Mouse (Mus musculus) hindbrain, embryonic 10.5 days (tissue): Measurements from ENCODE around the gene Bcas2. TPM values are rescaled to one million over a fixed set of nuclear protein-coding genes. Genes with fewer than 3 reads are reported as not detected.
"Not testable (repeated sequence)": the region's sequence is repeated elsewhere in the genome, so short reads cannot be mapped to it uniquely, and the experiment has no call there.

ENCODE experiments used
- DNase-seq: peaks from one replicate; pipeline ENCODE4 v3.0.0-alpha.2; 2017; ENCODE audit warnings: low spot score
- H3K27ac ChIP-seq: fragments of 300-500 bp; sonication (generic); 2 replicates; pipeline ENCODE4 v1.5.1; 2016; ENCODE audit warnings: mild to moderate bottlenecking, moderate library complexity
- H3K27me3 ChIP-seq: fragments of 300-500 bp; sonication (generic); 2 replicates; pipeline ENCODE4 v1.6.1; 2016; ENCODE audit warnings: mild to moderate bottlenecking; ENCODE audit not compliant: poor library complexity, insufficient read depth, severe bottlenecking
- H3K36me3 ChIP-seq: fragments of 300-500 bp; sonication (generic); 2 replicates; pipeline ENCODE4 v1.6.1; 2016; ENCODE audit warnings: mild to moderate bottlenecking, moderate library complexity
- H3K4me1 ChIP-seq: fragments of 300-500 bp; sonication (generic); replicated peaks from 2 replicates; pipeline ENCODE4 v1.6.1; 2016; ENCODE audit warnings: mild to moderate bottlenecking
- H3K4me3 ChIP-seq: fragments of 300-500 bp; sonication (generic); 2 replicates; pipeline ENCODE4 v1.5.1; 2016; ENCODE audit warnings: mild to moderate bottlenecking, moderate library complexity
- H3K9me3 ChIP-seq: fragments of 300-500 bp; sonication (generic); 2 replicates; pipeline ENCODE4 v1.6.1; 2016; ENCODE audit warnings: mild to moderate bottlenecking, moderate library complexity
- WGBS: fragments of 180-500 bp; shearing (Covaris S2); methylation state at CpG from one replicate; pipeline ENCODE4 v1.1.7; 2016; 5-methylcytosine and 5-hydroxymethylcytosine counted together
- polyA plus RNA-seq: library from polyadenylated mRNA; unstranded; fragments of >200 nt; fragmentation: Nextera tagmentation; extraction: Ambion mirVana; gene quantifications from 2 replicates; pipeline ENCODE4 v1.2.1, GENCODE M21; 2016

The Bcas2 gene
- polyA plus RNA-seq, 1 experiment from 2014 or later: 215 TPM

DNA sequence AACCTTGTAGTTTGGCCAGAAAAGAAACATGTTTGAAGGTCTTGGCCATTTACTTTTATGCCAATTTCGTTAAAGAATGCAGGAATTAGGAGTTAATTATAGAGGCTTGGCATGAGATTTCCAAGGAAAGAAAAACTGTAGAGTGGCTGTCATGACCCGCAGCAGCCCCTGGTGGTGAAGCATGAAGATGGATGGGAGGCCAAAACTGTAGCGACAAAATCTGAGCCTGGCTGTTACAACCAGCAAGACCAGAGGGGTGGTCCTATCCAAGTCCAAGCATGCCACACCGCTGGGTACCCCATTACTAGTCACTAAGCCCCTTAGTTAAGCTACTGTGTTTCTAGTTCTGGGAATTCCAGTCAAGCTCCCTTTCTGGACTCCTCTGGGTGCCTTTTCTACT, 9.7 kb downstream of the Bcas2 start:
- H3K9me3 ChIP-seq: no peaks in the 10 kb centered on the region
- peaks cover 39% of the 10 kb centered on the region for H3K36me3 ChIP-seq
- no peaks in the 10 kb centered on the region for H3K27me3 ChIP-seq
- DNase-seq: no peak
- 61% methylated on average over 4 of the region's 4 CpGs for WGBS
- no peak overlapping the region for H3K27ac ChIP-seq
- H3K4me1 ChIP-seq: no peaks in the 10 kb centered on the region
- no peak overlapping the region for H3K4me3 ChIP-seq

DNA sequence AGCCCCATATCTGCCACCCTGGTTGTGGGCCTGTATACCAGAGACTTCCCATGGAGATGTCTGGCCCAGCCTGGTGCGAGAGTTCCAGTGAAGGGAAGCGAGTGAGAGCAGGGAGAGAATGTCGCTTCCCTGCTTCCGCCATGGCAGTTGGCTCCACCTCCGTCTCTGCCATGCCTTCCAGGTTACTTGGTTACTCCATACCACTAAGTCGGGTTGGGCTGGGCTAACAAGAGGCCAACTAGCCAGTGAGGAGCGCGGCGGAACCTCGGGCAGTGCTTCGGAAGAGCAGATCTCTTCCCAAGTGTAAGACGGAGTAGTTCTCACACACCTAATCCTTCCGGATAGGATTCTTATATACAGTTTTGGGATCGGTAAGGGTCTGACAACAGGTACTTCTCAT, 11.4 kb downstream of the Bcas2 start:
- DNase-seq: no peak
- Histone ChIP-seq H3K36me3 (peaks cover 22% of the 10 kb centered on the region), H3K4me1 (no peaks in the 10 kb centered on the region), H3K4me3 (no peak overlapping the region), H3K27ac (no peak overlapping the region), H3K27me3 (no peaks in the 10 kb centered on the region), H3K9me3 (no peaks in the 10 kb centered on the region)
- WGBS: 83% methylated on average over 14 of the region's 14 CpGs

DNA sequence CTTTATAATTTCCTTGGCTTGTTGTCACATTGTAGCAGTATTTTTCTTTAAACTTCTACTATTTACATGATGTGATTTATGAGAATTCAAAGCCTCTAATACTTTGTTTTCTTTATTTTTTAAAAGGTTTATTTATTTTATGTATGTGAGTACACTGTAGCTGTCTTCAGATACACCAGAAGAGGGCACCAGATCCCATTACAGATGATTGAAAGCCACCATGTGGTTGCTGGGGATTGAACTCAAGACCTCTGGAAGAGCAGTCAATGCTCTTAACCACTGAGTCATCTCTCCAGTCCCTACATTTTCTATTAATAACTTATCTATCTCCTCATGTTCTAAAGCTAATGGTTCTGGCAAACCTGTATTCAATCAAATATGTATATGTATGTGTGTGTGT, 13.0 kb downstream of the Bcas2 start:
- not testable (repeated sequence) for H3K27ac ChIP-seq, H3K4me1 ChIP-seq, DNase-seq, H3K9me3 ChIP-seq, H3K4me3 ChIP-seq, H3K36me3 ChIP-seq, H3K27me3 ChIP-seq

DNA sequence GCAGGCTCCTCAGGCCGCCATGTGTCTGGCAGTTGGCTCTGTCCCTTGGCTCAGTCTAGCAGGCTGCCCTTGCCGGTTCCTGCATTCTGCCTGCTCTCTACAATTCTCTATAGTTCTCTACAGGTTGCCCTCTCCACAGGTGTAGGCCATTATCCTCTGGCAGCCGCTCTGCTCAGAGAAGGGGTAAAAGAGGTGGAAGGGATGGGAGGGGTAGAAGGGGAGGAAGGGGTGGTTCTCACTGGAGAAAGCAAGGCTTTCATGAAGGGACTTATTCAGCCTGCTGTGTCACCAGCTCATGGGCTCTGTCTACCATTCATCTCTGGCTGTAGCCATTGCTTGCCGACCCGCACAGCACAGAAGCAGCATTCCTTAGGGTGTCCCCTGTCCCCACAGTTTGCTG, 17.0 kb downstream of the Bcas2 start:
- H3K36me3 ChIP-seq: no peaks in the 10 kb centered on the region
- no peak overlapping the region for H3K4me3 ChIP-seq
- 49% methylated on average over 5 of the region's 5 CpGs for WGBS
- H3K9me3 ChIP-seq: peaks cover 4% of the 10 kb centered on the region; the same call in 1 of the 2 replicates
- no peak for DNase-seq
- H3K27me3 ChIP-seq: no peaks in the 10 kb centered on the region
- H3K4me1 ChIP-seq: peaks cover 6% of the 10 kb centered on the region
- H3K27ac ChIP-seq: no peak overlapping the region

DNA sequence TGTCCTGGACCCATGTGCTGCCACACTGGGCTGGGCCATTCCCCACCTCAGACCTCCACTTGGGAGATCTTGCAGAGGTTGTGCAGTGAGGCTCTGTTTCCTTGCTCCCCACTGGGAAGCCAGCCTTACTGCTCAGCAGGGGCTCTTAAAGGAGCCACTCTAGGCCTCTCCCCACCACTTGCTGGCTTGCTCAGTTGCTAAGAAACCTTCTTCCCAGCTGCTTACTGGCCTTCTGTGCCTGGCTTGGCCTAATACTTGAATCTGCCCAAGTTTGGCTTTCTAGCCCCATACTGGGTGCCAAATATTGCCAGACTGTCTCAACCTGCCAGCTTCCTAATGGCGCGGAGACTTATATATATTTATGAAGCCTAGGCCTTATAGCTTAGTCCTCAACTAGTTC, 17.4 kb downstream of the Bcas2 start:
- 94% methylated on average over 2 of the region's 2 CpGs for WGBS
- no peaks in the 10 kb centered on the region for H3K36me3 ChIP-seq
- H3K9me3 ChIP-seq: peaks cover 4% of the 10 kb centered on the region; the same call in 1 of the 2 replicates
- H3K4me3 ChIP-seq: no peak overlapping the region
- H3K27me3 ChIP-seq: no peaks in the 10 kb centered on the region
- H3K4me1 ChIP-seq: peaks cover 6% of the 10 kb centered on the region
- H3K27ac ChIP-seq: no peak overlapping the region
- no peak for DNase-seq

DNA sequence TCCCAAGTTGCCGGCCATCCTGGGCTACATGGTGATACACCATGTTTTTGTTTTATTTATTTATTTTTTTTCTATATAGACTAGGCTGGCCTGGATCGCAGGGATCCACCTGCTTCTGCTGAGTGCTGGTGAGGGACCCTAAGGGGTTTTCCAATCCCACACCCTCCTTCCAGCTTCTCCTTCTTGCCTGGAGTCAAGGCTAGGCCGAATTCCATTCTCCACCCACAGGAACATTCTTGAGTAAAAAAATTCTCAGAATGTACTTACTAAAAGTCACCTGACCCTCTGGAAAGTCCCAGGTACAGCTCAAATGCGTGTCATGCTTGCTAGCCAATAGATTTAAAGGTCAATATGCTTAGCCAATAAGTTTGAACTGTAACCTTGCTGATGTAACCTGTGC, 20.7 kb downstream of the Bcas2 start:
- Histone ChIP-seq H3K27ac (no peak overlapping the region), H3K27me3 (no peaks in the 10 kb centered on the region), H3K4me1 (peaks cover 6% of the 10 kb centered on the region), H3K4me3 (no peak overlapping the region), H3K9me3 (peaks cover 4% of the 10 kb centered on the region; the same call in 1 of the 2 replicates), H3K36me3 (no peaks in the 10 kb centered on the region)
- 96% methylated on average over 4 of the region's 4 CpGs for WGBS
- DNase-seq: no peak

DNA sequence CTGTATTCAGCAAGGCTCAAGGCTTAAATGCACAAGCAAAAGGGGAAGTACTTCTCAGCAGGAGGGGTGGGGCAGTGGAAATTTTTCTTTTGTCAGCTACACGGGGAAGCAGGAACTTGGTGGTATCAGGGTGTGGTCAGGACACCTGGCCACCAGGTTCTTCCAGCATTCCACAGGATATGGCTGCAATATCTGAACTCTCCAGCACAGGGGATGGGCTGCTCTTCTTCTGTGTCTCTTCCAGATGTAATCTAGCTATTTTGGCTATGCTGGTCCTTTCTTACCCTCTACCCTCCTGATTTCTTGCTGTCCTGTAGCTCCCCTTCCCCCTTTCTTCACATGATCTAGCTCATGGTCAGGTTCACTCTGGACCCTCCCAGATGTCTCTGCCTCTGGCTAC, 21.7 kb downstream of the Bcas2 start:
- no peaks in the 10 kb centered on the region for H3K27me3 ChIP-seq
- peaks cover 4% of the 10 kb centered on the region; the same call in 1 of the 2 replicates for H3K9me3 ChIP-seq
- 86% methylated on average over 1 of the region's 1 CpGs for WGBS
- no peak overlapping the region for H3K27ac ChIP-seq
- H3K36me3 ChIP-seq: no peaks in the 10 kb centered on the region
- H3K4me1 ChIP-seq: peaks cover 6% of the 10 kb centered on the region
- DNase-seq: no peak
- no peak overlapping the region for H3K4me3 ChIP-seq

DNA sequence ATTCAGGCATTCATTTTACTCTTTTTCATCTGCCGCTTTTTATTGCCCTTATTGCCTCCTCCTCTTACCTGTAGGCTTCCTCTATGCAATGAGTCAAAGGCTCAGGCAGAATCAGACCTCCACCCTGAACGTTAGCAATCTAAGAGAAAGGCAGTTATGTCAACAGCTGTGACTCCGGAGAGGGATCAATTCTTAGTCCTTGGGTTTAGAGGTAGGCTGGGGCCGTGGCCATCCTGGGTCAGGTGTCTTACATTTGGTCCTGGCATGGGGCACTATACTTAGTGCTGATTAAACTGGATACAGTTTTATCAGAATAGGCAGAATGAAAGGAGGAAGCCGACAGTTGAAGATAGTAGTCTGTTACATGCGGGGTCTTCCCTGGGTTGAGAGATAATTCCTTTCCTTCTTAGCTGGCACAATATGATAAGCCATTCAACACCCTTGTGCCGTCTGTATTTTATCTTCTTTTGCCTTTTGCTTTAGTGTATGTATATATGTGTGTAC, 24.9 kb downstream of the Bcas2 start:
- Histone ChIP-seq H3K4me3 (no peak overlapping the region), H3K27ac (no peak overlapping the region), H3K9me3 (peaks cover 3% of the 10 kb centered on the region; the same call in 1 of the 2 replicates), H3K4me1 (no peaks in the 10 kb centered on the region), H3K36me3 (no peaks in the 10 kb centered on the region), H3K27me3 (no peaks in the 10 kb centered on the region)
- 86% methylated on average over 7 of the region's 7 CpGs for WGBS
- no peak for DNase-seq

DNA sequence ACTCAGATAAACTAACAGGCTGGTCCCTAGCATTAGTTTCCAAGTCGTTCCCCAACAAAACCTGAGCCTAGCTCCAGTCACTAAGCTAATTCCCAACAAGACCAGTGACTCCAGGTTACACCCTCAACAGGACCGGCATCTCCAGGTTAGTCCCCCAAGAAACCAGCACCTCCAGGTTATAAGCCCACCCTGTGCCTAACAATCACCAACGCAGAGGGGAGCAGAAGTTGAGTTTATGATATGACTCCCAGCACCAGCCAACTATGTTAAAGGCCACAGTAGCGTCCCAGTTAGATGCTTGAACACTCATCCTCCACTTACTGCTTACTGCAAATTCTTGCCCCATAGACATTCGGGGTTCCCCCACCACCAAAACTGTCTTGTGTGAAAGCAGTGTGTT, 27.9 kb downstream of the Bcas2 start:
- no peak overlapping the region for H3K27ac ChIP-seq

DNA sequence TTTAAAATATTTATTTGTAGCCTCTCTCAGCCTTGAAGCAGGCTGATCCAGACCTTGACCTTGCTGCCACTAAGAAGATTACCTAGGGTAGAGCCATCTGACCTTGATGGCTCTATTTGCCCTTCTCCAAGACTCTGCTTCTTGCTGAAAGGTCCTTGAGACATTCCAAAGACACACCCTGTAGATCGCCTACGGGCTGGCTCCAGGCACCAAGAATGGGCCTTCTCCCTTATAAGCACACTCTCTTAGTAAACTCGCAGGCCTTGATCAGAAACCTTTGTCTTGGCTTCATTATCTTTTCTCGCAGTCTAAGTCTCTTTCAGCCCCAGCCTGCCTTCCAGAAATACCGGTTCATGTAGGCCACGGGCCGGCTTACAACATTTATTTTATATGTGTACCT, 29.6 kb downstream of the Bcas2 start:
- not testable (repeated sequence) for H3K9me3 ChIP-seq, H3K36me3 ChIP-seq, H3K4me1 ChIP-seq, H3K27ac ChIP-seq, H3K4me3 ChIP-seq, DNase-seq, H3K27me3 ChIP-seq
- WGBS: 93% methylated on average over 7 of the region's 7 CpGs

More for the DNA sequence above, 27.9 kb downstream of the Bcas2 start:
- no peak overlapping the region for H3K4me3 ChIP-seq
- WGBS: 91% methylated on average over 5 of the region's 5 CpGs
- no peak for DNase-seq
- H3K4me1 ChIP-seq: no peaks in the 10 kb centered on the region
- no peaks in the 10 kb centered on the region for H3K27me3 ChIP-seq
- H3K36me3 ChIP-seq: no peaks in the 10 kb centered on the region
- H3K9me3 ChIP-seq: no peaks in the 10 kb centered on the region

DNA sequence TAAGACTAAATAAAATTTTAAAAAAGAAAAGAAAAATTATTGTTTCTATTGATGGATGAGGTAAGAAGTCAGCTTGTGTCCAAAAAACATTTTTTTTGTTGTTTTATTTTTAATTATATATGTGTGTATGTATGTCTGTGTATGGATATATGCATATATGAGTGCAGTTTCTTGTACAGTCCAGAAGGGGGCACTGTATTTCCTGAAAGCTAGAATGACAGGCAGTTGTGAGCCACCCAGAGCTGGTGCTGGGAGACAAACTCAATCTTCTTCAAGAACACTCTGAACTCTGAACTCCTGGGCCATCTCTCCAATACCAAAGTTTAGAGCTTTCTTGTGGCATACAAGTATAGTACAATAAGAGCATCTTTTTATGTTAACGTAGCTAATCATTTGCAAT, 32.1 kb downstream of the Bcas2 start:
- WGBS: 94% methylated on average over 1 of the region's 1 CpGs
- no peaks in the 10 kb centered on the region for H3K4me1 ChIP-seq
- DNase-seq: no peak
- no peaks in the 10 kb centered on the region for H3K27me3 ChIP-seq
- no peak overlapping the region for H3K27ac ChIP-seq
- no peak overlapping the region for H3K4me3 ChIP-seq
- H3K36me3 ChIP-seq: no peaks in the 10 kb centered on the region
- H3K9me3 ChIP-seq: no peaks in the 10 kb centered on the region

DNA sequence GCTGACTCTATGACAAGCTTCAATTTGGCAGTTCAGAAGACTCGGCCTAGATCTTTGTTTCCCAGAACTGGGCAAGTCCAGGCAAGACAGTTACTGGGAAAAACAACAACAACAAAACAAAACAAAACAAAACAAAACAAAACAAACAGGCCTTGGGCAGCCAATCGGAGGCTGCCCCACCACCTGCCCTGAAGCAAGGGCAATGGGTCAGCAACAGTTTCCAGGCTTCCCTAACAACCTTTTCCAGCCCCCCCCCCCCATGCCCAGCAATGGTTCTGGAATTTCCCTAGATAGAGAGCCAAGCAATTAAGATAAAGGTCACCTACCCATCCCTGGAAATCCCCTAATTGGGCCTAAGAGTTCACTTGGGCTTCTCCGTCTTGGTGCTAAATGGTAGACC, 33.0 kb downstream of the Bcas2 start:
- Histone ChIP-seq H3K4me3 (no peak overlapping the region), H3K9me3 (no peaks in the 10 kb centered on the region), H3K36me3 (no peaks in the 10 kb centered on the region), H3K27me3 (no peaks in the 10 kb centered on the region), H3K4me1 (no peaks in the 10 kb centered on the region), H3K27ac (no peak overlapping the region)
- WGBS: 94% methylated on average over 3 of the region's 3 CpGs
- no peak for DNase-seq

DNA sequence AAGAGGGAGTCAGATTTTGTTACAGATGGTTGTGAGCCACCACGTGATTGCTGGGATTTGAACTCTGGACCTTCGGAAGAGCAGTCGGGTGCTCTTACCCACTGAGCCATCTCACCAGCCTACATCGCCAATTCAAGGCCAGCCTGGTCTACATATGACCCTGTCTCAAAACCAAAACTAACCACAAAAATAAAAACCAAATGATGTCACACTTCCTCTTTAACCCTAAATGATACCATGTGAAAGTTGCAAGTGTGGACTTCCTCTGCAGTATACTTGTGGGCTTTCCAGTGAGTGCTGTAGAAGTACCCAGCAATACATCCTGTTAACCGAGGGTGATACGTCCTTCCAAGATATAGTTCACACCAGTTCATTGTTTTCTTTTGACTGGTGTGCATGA, 34.9 kb downstream of the Bcas2 start:
- no peaks in the 10 kb centered on the region for H3K27me3 ChIP-seq
- H3K9me3 ChIP-seq: no peaks in the 10 kb centered on the region
- WGBS: 94% methylated on average over 6 of the region's 6 CpGs
- no peak overlapping the region for H3K27ac ChIP-seq
- H3K36me3 ChIP-seq: no peaks in the 10 kb centered on the region
- H3K4me1 ChIP-seq: no peaks in the 10 kb centered on the region
- no peak overlapping the region for H3K4me3 ChIP-seq
- no peak for DNase-seq

DNA sequence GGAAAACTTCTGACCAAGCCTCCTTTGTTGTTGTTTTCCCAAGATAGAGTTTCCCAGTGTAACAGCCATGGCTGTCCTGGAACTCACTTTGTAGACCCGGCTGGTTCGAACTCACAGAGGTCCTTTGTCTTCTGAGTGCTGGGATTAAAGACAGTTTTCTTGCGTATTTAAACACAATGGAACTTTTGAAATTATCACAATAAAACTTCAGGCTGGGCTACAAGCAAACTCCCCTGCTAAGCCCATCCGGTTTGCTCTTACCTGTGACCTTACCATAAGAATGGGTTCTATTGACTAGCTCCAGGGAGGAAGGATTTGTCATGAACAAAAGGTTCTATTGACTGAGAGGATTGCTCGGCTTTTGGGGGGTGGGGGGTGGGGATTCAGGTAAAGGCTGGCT, 36.3 kb downstream of the Bcas2 start:
- Histone ChIP-seq H3K27me3 (no peaks in the 10 kb centered on the region), H3K9me3 (no peaks in the 10 kb centered on the region), H3K4me3 (no peak overlapping the region), H3K36me3 (no peaks in the 10 kb centered on the region), H3K27ac (no peak overlapping the region), H3K4me1 (no peaks in the 10 kb centered on the region)
- DNase-seq: no peak
- WGBS: 35% methylated on average over 5 of the region's 5 CpGs
